Mouse (Mus musculus) kidney, postnatal 4 days (tissue): ENCODE results near the gene Dlg2.

Experiments
- DNase-seq, 2 experiments: peaks; one replicate each; pipeline ENCODE4 v3.0.0; 2021; ENCODE audit warnings: mixed read lengths in 2 of 2

The Dlg2 gene

GRCm38 (mm10) chr7:92105956-92106355 is 1629.5 kb downstream of the Dlg2 start:
- DNase-seq: no peak

GRCm38 (mm10) chr7:92113065-92113464 is 1636.6 kb downstream of the Dlg2 start:
- no peak for DNase-seq

GRCm38 (mm10) chr7:92115237-92115871 is 1638.9 kb downstream of the Dlg2 start:
- DNase-seq: no peak

- DNase-seq: no peak
These were observed 1646.8 kb downstream of the Dlg2 start for GRCm38 (mm10) chr7:92123276-92123675.

- no peak for DNase-seq
These were observed 1649.4 kb downstream of the Dlg2 start for GRCm38 (mm10) chr7:92125886-92126285.

- DNase-seq: no peak
These were observed 1657.8 kb downstream of the Dlg2 start for GRCm38 (mm10) chr7:92134301-92134700.

- DNase-seq: no peak
These were observed 1659.2 kb downstream of the Dlg2 start for GRCm38 (mm10) chr7:92135624-92136023.

GRCm38 (mm10) chr7:92140051-92140817 is 1663.8 kb downstream of the Dlg2 start:
- no peak for DNase-seq

GRCm38 (mm10) chr7:92147499-92147898 is 1671.0 kb downstream of the Dlg2 start:
- no peak for DNase-seq

- no peak for DNase-seq
These were observed 1674.3 kb downstream of the Dlg2 start for GRCm38 (mm10) chr7:92150768-92151167.

GRCm38 (mm10) chr7:92154603-92155002 is 1678.1 kb downstream of the Dlg2 start:
- no peak for DNase-seq

- no peak for DNase-seq
These were observed 1686.7 kb downstream of the Dlg2 start for GRCm38 (mm10) chr7:92163150-92163549.

- no peak for DNase-seq
These were observed 1687.8 kb downstream of the Dlg2 start for GRCm38 (mm10) chr7:92164316-92164715.

GRCm38 (mm10) chr7:92164875-92165518 is 1688.5 kb downstream of the Dlg2 start:
- no peak for DNase-seq

- no peak for DNase-seq
These were observed 1703.6 kb downstream of the Dlg2 start for GRCm38 (mm10) chr7:92180029-92180428.

GRCm38 (mm10) chr7:92180591-92181587 is 1704.4 kb downstream of the Dlg2 start:
- DNase-seq: peak; percentile 43 to 61

GRCm38 (mm10) chr7:92181959-92182612 is 1705.6 kb downstream of the Dlg2 start:
- DNase-seq: peak in 1 of 2 experiments; percentile 22

GRCm38 (mm10) chr7:92184371-92185059 is 1708.0 kb downstream of the Dlg2 start:
- no peak for DNase-seq

GRCm38 (mm10) chr7:92186341-92186740 is 1709.9 kb downstream of the Dlg2 start:
- DNase-seq: no peak

- no peak for DNase-seq
These were observed 1712.7 kb downstream of the Dlg2 start for GRCm38 (mm10) chr7:92189149-92189548.

GRCm38 (mm10) chr7:92196004-92196403 is 1719.5 kb downstream of the Dlg2 start:
- no peak for DNase-seq
